Mouse (Mus musculus): ENCODE results near the gene Gpr179.

Gene Gpr179

GRCm38 (mm10) chr11:97352027-97352684 lies at the start of gene Gpr179:
TSS of gene Gpr179 (minus strand) at chr11:97352077.
- no peak for DNase-seq (ENCODE audit: low spot score)

GRCm38 (mm10) chr11:97401082-97401481 lies 49.2 kb upstream of the Gpr179 start:
- DNase-seq (ENCODE audit: low spot score), result no peak

GRCm38 (mm10) chr11:97399958-97400710 lies 48.3 kb upstream of the Gpr179 start:
- DNase-seq (ENCODE audit: low spot score), result peak; percentile 77

GRCm38 (mm10) chr11:97398506-97398905 lies 46.6 kb upstream of the Gpr179 start:
- no peak for DNase-seq (ENCODE audit: low spot score)

GRCm38 (mm10) chr11:97394146-97394545 lies 42.3 kb upstream of the Gpr179 start:
- DNase-seq (ENCODE audit: low spot score), result no peak

DNA sequence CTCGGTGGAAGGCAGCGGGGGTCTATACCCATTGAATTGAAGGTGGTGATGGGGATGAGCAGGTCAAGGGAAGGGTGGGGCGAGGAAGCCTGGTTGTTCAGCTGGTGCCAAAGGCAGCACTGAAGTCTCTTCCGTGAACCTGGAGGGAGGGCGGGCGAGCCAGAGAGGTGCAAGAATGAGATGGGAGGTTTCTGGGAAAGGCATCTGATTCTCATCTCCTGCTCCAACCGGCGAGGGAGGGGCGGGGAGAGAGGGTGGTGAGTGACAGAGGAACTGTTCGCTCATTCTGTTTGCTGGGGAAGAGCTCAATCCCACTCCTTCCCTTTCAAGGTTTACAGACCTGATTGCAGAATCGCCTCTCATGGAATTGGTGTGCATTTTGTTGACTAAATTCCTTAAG lies 41.8 kb upstream of the Gpr179 start:
- no peak for DNase-seq (ENCODE audit: low spot score)

- DNase-seq (ENCODE audit: low spot score), result no peak
Measured at GRCm38 (mm10) chr11:97389127-97389526, 37.2 kb upstream of the Gpr179 start.

- DNase-seq (ENCODE audit: low spot score), result no peak
Measured at GRCm38 (mm10) chr11:97387811-97388210, 35.9 kb upstream of the Gpr179 start.

DNA sequence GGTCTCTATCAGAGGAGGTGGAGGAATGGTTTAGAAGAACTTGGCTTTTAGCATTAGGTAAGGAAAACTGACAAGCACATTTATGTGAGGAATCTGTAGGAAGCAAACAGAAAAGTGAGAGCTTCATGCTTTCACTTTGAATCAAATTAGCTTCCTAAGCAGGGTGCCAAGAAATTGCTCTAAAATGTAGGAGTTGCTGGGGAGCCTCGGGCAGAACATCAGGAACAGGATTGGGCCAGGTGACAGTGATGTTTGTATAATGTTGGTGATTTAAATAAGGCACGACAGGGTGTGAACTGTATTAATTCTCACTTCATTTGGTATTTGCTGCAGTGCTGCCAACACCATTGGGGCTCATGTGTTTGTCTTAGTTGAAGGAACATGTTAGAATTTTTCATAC lies 31.9 kb upstream of the Gpr179 start:
- DNase-seq (ENCODE audit: low spot score), result no peak

DNA sequence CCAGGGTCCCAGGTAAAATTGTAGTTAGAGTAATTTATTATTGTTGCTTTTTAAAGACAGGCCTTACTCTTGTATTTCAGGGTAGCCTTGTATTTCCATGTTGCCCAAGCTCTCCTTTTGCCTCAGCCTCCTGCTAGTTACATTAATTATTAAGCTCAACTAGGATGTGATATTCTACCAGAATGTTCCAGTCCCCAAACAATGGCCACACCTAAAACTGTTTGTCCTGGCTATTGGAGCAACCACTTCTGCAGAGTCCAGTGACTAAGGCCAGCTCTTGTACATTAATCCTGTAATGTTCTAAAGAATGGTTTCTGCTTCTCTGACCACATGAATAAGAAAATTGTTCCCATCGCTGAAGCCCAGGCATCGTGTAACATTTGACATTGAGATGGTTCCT lies 31.1 kb upstream of the Gpr179 start:
- no peak for DNase-seq (ENCODE audit: low spot score)

GRCm38 (mm10) chr11:97380036-97380435 lies 28.2 kb upstream of the Gpr179 start:
- no peak for DNase-seq (ENCODE audit: low spot score)

GRCm38 (mm10) chr11:97373402-97373801 lies 21.5 kb upstream of the Gpr179 start:
- DNase-seq (ENCODE audit: low spot score), result no peak

DNA sequence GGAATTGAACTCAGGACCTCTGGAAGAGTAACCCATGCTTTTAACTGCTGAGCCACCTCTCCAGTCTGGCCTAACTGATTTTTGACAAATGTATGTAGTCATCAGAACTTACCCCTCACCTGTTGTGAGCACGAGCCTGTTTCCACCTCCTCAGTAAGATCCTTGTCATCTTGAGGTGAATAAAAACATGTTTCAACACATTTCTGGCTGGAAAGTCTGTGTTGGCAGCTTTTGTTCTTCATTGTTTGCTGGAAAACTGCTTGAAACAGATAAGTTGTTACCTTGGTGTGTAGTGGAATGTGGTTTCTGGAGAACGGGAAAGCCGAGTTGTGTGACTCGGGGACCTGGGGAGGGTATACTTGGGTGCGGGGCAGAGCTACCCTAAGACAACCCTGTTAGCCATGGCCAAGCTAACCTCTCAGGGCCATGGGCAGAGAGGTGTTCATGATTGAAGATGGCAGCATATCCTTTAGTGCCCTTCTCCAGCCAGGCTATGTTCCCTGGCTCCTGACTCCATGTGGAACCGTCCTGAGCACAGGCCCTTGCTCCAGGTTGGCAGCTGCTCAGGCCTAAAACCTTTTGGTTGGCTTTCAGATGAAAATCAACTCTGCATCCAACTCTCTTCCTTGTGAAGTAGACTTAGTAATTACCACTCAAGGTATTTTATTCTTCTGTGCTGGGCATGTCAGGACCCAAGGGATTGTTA lies 20.4 kb upstream of the Gpr179 start:
- no peak for DNase-seq (ENCODE audit: low spot score)

DNA sequence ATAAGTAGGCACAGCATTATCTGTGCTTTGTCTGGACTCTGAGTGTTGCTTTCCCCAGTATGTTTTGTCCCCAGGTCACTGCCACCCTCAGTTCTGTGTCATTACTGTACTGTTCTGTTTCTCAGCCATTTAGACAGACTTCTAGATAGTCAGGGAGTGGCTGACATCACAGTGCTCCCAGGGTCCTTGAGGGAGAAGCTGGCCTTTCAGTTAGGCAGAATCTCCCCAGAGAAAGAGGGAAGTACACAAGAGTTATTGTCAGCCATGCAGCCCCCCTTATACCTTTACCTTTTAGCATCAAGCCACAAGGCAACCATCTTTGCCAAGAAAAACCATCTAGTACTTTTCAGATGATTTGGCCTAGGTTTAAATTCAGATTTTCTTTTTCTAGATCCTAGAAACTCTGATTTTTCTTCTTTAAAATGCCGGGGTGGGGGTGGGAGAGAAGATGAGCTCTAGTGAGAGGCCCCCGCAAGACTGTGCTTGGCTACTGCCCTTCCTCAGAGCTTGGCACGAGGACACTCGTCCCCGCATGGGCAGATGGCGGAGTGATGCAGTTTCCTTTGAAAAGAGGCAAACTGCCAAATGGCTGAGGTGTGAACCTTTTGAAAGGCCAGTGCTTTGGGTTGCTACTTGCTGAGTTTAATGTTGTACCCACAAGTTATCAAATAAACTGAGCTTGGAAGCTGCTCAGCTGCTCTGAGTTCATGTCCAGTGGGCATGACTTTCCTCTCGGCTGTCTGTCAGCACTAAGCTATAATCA lies 18.6 kb upstream of the Gpr179 start:
- no peak for DNase-seq (ENCODE audit: low spot score)

DNA sequence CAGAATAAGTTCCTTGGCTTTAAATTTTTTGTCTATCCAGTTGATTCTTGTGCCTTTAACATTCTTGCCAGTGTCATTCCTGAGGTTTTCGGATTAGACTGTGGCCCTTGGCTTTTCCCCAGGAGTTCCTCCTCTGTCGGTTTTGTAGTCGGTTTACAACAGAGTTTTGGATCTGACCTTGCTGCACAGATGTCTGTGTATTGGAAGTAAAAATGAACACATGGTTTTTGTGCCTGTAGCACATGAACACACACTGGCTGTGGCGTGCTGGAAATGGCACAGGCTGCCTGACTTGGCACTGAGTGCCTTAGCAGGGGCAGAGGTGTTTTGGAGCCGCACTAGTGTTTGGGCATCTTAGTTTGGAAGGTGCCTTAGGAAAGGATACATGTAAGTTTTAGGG lies 16.6 kb upstream of the Gpr179 start:
- no peak for DNase-seq (ENCODE audit: low spot score)

GRCm38 (mm10) chr11:97365556-97365955 lies 13.7 kb upstream of the Gpr179 start:
- DNase-seq (ENCODE audit: low spot score), result no peak

GRCm38 (mm10) chr11:97363644-97363995 lies 11.7 kb upstream of the Gpr179 start:
- no peak for DNase-seq (ENCODE audit: low spot score)

DNA sequence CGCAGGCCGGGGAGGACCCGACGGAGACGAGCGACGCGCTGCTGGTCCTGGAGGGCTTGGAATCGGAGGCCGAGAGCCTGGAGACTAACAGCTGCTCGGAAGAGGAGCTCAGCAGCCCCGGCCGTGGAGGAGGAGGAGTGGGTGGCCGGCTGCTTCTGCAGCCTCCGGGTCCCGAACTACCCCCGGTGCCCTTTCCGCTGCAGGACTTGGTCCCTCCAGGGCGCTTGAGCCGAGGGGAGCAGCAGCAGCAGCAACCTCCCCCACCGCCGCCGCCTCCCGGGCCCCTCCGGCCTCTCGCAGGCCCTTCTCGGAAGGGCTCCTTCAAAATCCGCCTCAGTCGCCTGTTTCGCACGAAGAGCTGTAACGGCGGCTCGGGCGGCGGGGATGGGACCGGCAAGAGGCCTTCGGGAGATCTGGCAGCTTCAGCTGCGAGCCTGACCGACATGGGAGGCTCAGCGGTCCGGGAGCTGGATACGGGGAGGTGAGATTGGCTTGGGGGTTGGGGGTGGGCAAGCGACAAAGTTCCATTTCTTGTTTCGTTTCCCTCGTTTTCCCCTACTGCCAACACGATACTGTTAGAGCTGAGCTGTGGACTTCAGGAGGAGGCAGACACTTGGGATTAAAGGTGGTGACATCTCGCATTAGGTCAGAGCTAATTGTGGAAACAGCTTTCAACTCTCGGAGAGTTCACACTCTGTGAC lies 11.2 kb upstream of the Gpr179 start:
- DNase-seq (ENCODE audit: low spot score), result peak; percentile 22

GRCm38 (mm10) chr11:97362649-97362942 lies 10.7 kb upstream of the Gpr179 start:
- no peak for DNase-seq (ENCODE audit: low spot score)

GRCm38 (mm10) chr11:97361948-97362648 lies 10.2 kb upstream of the Gpr179 start, which contains the start of gene Socs7:
TSS of gene Socs7 (plus strand) at chr11:97362551.
- peak; percentile 85 for DNase-seq (ENCODE audit: low spot score)

DNA sequence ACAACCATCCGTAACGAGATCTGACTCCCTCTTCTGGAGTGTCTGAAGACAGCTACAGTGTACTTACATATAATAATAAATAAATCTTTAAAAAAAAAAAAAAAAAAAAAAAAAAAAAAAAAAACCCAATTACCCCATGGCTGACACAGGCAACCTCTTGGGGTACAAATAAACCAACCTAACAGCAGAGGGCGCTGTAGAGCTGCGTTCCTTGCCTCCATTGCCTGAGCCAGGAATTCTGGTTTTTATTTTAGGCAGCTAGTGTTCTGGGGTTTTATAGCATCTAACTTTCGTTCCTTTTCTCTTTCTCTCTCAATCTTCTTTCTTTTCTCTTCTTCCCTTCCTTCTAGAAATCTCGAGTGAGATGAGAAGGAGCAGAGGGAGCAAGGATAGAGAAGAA lies 5.8 kb upstream of the Gpr179 start:
- DNase-seq (ENCODE audit: low spot score), result peak; percentile 70

Measured in T-cell, adult 2 months (primary cell).